Mouse (Mus musculus) embryo, embryonic 9.5 days (tissue): ENCODE measurements around the gene Camk2n1.

Experiments
- DNase-seq: peaks from one replicate; pipeline ENCODE4 v3.0.0-alpha.2; 2017; ENCODE audit errors: extremely low spot score

The Camk2n1 gene

GRCm38 (mm10) chr4:138447827-138448602 is 6.1 kb upstream of the Camk2n1 start:
- DNase-seq: no peak

- no peak for DNase-seq
Measured at GRCm38 (mm10) chr4:138448872-138449615, 5.1 kb upstream of the Camk2n1 start.

GRCm38 (mm10) chr4:138449636-138450314 is 4.3 kb upstream of the Camk2n1 start:
- no peak for DNase-seq

GRCm38 (mm10) chr4:138452306-138453096 is 1.6 kb upstream of the Camk2n1 start:
- DNase-seq: no peak

GRCm38 (mm10) chr4:138453097-138453752 is 889 bp upstream of the Camk2n1 start:
- no peak for DNase-seq

GRCm38 (mm10) chr4:138454571-138455140 is 542 bp downstream of the Camk2n1 start:
- DNase-seq: peak; percentile 79

- DNase-seq: peak; percentile 68
Measured at GRCm38 (mm10) chr4:138455141-138455955, 1.2 kb downstream of the Camk2n1 start.

GRCm38 (mm10) chr4:138455956-138456341 is 1.8 kb downstream of the Camk2n1 start:
- DNase-seq: peak; percentile 40

- DNase-seq: no peak
Measured at GRCm38 (mm10) chr4:138456536-138456935, 2.4 kb downstream of the Camk2n1 start.

- DNase-seq: no peak
Measured at GRCm38 (mm10) chr4:138457091-138457490, 3.0 kb downstream of the Camk2n1 start.

- DNase-seq: no peak
Measured at GRCm38 (mm10) chr4:138458171-138458570, 4.1 kb downstream of the Camk2n1 start.

- no peak for DNase-seq
Measured at GRCm38 (mm10) chr4:138458735-138459440, 4.8 kb downstream of the Camk2n1 start.

GRCm38 (mm10) chr4:138459775-138460174 is 5.7 kb downstream of the Camk2n1 start:
- no peak for DNase-seq

GRCm38 (mm10) chr4:138460910-138461309 is 6.8 kb downstream of the Camk2n1 start:
- no peak for DNase-seq

- no peak for DNase-seq
Measured at GRCm38 (mm10) chr4:138461471-138461870, 7.4 kb downstream of the Camk2n1 start.

- DNase-seq: peak; percentile 39
Measured at GRCm38 (mm10) chr4:138462971-138463831, 9.1 kb downstream of the Camk2n1 start.

- peak; percentile 71 for DNase-seq
Measured at GRCm38 (mm10) chr4:138463832-138464487, 9.8 kb downstream of the Camk2n1 start.
